Mouse (Mus musculus): ENCODE results near the gene Pnmal1. TPM values are rescaled to one million over a fixed set of nuclear protein-coding genes. Genes with fewer than 3 reads are reported as not detected.
A peak's percentile ranks its signal among the peaks of the same experiment; 100 is the strongest.

Pnmal1 gene
- polyA plus RNA-seq (2012; rRNA removed), result 60.2 and 64.8 TPM in 2 replicates

GRCm38 (mm10) chr7:16959539-16960187 lies at the start of gene Pnmal1:
Pnmal1 (plus strand) TSS chr7:16959679.
- H3K4me1 ChIP-seq (ENCODE audit: control insufficient read depth, insufficient read depth, low read length), result peaks cover 6% of the 10 kb centered on the region; the same call in 1 of the 2 replicates
- peak within 1 kb of the TSS; percentile 73 for H3K27ac ChIP-seq (ENCODE audit: insufficient read depth, low read length)
- H3K4me3 ChIP-seq (ENCODE audit: insufficient read depth, low read length), result peak within 1 kb of the TSS; percentile 38
- TF ChIP-seq CTCF (IDR thresholded peaks at IDR 0.05; ENCODE audit: extremely low read depth, insufficient read depth, low read length), result no peak
- TF ChIP-seq POLR2A (IDR thresholded peaks at IDR 0.05; ENCODE audit: extremely low read depth, insufficient read depth, low read length), result peak; percentile 78

GRCm38 (mm10) chr7:16909909-16910308 lies 49.6 kb upstream of the Pnmal1 start:
- TF ChIP-seq POLR2A (IDR thresholded peaks at IDR 0.05; ENCODE audit: extremely low read depth, insufficient read depth, low read length) (no peak), CTCF (IDR thresholded peaks at IDR 0.05; ENCODE audit: extremely low read depth, insufficient read depth, low read length) (no peak)
- no peak overlapping the region for H3K4me3 ChIP-seq (ENCODE audit: insufficient read depth, low read length)
- H3K4me1 ChIP-seq (ENCODE audit: control insufficient read depth, insufficient read depth, low read length), result no peaks in the 10 kb centered on the region; the same call in 1 of the 2 replicates
- no peak overlapping the region for H3K27ac ChIP-seq (ENCODE audit: insufficient read depth, low read length)

GRCm38 (mm10) chr7:16911904-16912303 lies 47.6 kb upstream of the Pnmal1 start:
- Histone ChIP-seq H3K27ac (ENCODE audit: insufficient read depth, low read length) (no peak overlapping the region), H3K4me3 (ENCODE audit: insufficient read depth, low read length) (no peak overlapping the region), H3K4me1 (ENCODE audit: control insufficient read depth, insufficient read depth, low read length) (0 out of 2 replicates have a peak, but pooled peaks cover under 1% of the 10 kb centered on the region)
- TF ChIP-seq CTCF (IDR thresholded peaks at IDR 0.05; ENCODE audit: extremely low read depth, insufficient read depth, low read length), result no peak
- TF ChIP-seq POLR2A (IDR thresholded peaks at IDR 0.05; ENCODE audit: extremely low read depth, insufficient read depth, low read length), result no peak

DNA sequence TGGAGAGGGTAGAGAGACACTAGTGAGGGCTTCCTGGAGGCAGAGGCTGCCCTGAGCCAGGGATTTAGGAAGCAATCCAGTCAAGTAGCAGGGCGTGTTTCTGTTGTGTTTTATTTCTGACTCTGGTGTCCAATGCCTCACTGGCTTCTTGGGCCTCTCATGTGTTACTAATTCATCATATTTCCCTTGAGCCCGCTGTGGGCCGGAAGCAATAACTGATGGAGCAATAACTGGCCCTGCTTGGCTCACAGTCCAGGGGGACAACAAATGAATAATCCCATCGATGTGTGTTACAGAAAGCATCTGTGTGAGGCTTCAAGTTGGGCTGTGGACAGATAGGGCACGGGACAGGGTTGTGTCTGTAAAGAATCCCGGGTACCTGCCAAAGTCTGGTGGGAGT lies 47.1 kb upstream of the Pnmal1 start:
- no peak for TF ChIP-seq POLR2A (IDR thresholded peaks at IDR 0.05; ENCODE audit: extremely low read depth, insufficient read depth, low read length)
- no peak for TF ChIP-seq CTCF (IDR thresholded peaks at IDR 0.05; ENCODE audit: extremely low read depth, insufficient read depth, low read length)
- Histone ChIP-seq H3K4me1 (ENCODE audit: control insufficient read depth, insufficient read depth, low read length) (0 out of 2 replicates have a peak, but pooled peaks cover 2% of the 10 kb centered on the region), H3K27ac (ENCODE audit: insufficient read depth, low read length) (no peak overlapping the region), H3K4me3 (ENCODE audit: insufficient read depth, low read length) (no peak overlapping the region)

- Histone ChIP-seq H3K27ac (ENCODE audit: insufficient read depth, low read length) (no peak overlapping the region), H3K4me1 (ENCODE audit: control insufficient read depth, insufficient read depth, low read length) (peaks cover 12% of the 10 kb centered on the region), H3K4me3 (ENCODE audit: insufficient read depth, low read length) (no peak overlapping the region)
- peak; percentile 81 for TF ChIP-seq CTCF (IDR thresholded peaks at IDR 0.05; ENCODE audit: extremely low read depth, insufficient read depth, low read length)
- TF ChIP-seq POLR2A (IDR thresholded peaks at IDR 0.05; ENCODE audit: extremely low read depth, insufficient read depth, low read length), result no peak
These were observed 45.5 kb upstream of the Pnmal1 start for GRCm38 (mm10) chr7:16913806-16914452.

GRCm38 (mm10) chr7:16914453-16915343 lies 44.8 kb upstream of the Pnmal1 start:
- no peak overlapping the region for H3K27ac ChIP-seq (ENCODE audit: insufficient read depth, low read length)
- peaks cover 15% of the 10 kb centered on the region for H3K4me1 ChIP-seq (ENCODE audit: control insufficient read depth, insufficient read depth, low read length)
- H3K4me3 ChIP-seq (ENCODE audit: insufficient read depth, low read length), result no peak overlapping the region
- peak; percentile 26; the same call in 1 of the 2 replicates for TF ChIP-seq POLR2A (IDR thresholded peaks at IDR 0.05; ENCODE audit: extremely low read depth, insufficient read depth, low read length)
- no peak for TF ChIP-seq CTCF (IDR thresholded peaks at IDR 0.05; ENCODE audit: extremely low read depth, insufficient read depth, low read length)

GRCm38 (mm10) chr7:16915461-16916340 lies 43.8 kb upstream of the Pnmal1 start:
- Histone ChIP-seq H3K4me1 (ENCODE audit: control insufficient read depth, insufficient read depth, low read length) (peaks cover 18% of the 10 kb centered on the region), H3K27ac (ENCODE audit: insufficient read depth, low read length) (no peak overlapping the region), H3K4me3 (ENCODE audit: insufficient read depth, low read length) (no peak overlapping the region)
- no peak for TF ChIP-seq POLR2A (IDR thresholded peaks at IDR 0.05; ENCODE audit: extremely low read depth, insufficient read depth, low read length)
- no peak for TF ChIP-seq CTCF (IDR thresholded peaks at IDR 0.05; ENCODE audit: extremely low read depth, insufficient read depth, low read length)

DNA sequence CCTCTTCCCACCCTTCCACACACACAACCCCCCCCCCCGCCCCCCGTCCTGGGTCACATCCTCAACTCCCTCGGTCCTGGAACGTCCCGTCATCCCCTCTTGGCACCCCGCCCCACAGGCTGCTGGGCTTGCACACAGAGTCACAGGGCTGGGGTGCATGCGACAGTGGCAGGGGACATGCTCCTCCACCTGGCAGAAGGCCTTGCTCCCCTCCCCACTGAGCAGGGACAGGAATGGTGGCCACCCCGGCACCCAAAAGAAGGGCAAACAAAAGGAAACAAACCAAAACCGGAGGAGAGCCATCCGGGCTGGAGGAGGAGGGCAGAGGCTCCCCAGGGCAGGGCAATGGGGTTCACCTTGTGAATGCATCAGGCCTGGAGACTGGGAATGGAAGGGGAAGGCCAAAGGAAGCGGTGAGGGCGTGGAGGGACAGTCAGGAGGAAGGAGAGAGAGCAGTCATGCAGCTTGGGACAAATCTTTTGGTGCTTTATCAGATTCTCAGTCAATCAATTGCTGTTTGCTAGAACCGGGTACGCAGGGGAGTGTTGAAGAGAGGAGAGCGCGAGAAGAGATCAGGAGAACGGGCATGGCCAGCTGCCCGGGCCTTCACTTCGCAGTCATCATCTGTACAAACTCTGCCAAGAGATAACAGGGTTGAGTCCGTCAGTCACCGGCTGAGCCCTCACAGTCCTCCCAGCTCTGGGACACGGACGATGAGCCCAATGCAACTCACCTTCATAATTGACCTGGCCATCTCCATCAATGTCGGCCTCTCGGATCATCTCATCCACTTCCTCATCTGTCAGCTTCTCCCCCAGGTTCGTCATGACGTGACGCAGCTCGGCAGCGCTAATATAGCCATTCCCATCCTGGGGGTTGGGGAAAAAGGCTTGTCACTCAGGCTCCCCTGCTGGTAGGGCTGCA lies 42.9 kb upstream of the Pnmal1 start:
- Histone ChIP-seq H3K27ac (ENCODE audit: insufficient read depth, low read length) (no peak overlapping the region), H3K4me3 (ENCODE audit: insufficient read depth, low read length) (no peak overlapping the region), H3K4me1 (ENCODE audit: control insufficient read depth, insufficient read depth, low read length) (peaks cover 18% of the 10 kb centered on the region)
- TF ChIP-seq CTCF (IDR thresholded peaks at IDR 0.05; ENCODE audit: extremely low read depth, insufficient read depth, low read length), result no peak
- TF ChIP-seq POLR2A (IDR thresholded peaks at IDR 0.05; ENCODE audit: extremely low read depth, insufficient read depth, low read length), result no peak
